8 mouse cellular contexts compared by ENCODE assay signal in the genomic region with DNA sequence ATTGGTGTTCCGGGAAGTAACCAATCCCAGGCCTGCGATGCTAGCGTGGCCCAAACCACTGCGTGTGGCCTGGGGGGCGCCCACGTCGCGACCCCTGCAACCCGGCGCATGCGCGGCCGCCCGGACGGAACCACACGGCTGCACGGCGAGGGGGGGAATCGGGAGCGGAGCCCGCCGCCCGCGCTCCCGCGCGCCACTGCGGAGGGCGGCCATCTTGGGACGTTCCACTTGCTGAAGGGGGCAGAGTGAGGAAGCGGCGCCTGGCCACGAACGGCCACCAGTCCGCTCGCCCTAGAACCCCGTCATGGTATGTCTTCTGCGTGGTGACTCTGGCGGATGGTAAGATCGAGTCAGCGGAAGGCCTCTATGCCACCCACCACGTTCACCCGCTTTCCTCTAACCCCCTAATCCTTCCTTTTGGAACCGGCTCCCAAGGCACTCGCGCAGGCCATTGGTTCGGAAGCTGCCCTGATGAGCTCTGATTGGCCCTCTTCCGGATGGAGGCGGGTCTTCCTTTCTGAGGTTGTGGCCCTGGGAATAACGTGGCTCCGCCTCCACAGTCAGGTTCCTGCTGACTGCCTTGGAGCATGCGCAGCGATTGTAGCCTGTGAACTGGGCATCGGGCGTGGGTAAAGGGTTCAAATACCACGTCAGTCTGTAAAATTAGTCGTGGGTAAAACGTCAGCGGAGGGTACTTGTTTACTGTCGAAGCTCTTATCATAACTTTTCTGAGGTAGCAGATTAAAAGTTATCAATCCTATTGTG. TPM values are rescaled to one million over a fixed set of nuclear protein-coding genes. Genes with fewer than 3 reads are reported as not detected.
DNase-seq lines count a peak whose midpoint lies in the region; ATAC-seq lines count a peak whose summit lies in the region.
"Not testable (repeated sequence)": the region's sequence is repeated elsewhere in the genome, so short reads cannot be mapped to it uniquely, and the experiment has no call there.

A gene (plus strand): TSS at position 199 of the 765 bp plus-strand sequence.

- H3K4me2 ChIP-seq in heart, embryonic 14.5 days (ENCODE audit: low read length): peak within 1 kb of the TSS; percentile 59
- H3K4me2 ChIP-seq in liver, embryonic 13.5 days: peak within 1 kb of the TSS; percentile 62
- peak within 1 kb of the TSS; percentile 55 for H3K4me2 ChIP-seq in stomach, embryonic 16.5 days (ENCODE audit: low read depth, low read length)

- H3K36me3 ChIP-seq in heart, embryonic 14.5 days (ENCODE audit: control insufficient read depth, insufficient read depth, low read length); liver, embryonic 13.5 days; stomach, embryonic 16.5 days (ENCODE audit: control insufficient read depth, insufficient read depth, low read length): not testable (repeated sequence)

- not testable (repeated sequence) for H3K4me1 ChIP-seq in heart, embryonic 14.5 days (ENCODE audit: control insufficient read depth in 2 of 2, insufficient read depth in 2 of 2, low read length in 2 of 2); liver, embryonic 13.5 days (replicated peaks); stomach, embryonic 16.5 days (ENCODE audit: control insufficient read depth, insufficient read depth, low read length)

- H3K27ac ChIP-seq in heart, embryonic 14.5 days (replicated peaks in 1 of 2; ENCODE audit: control insufficient read depth in 1 of 2, insufficient read depth in 1 of 2, low read depth in 2 of 2, low read length in 2 of 2); liver, embryonic 13.5 days; stomach, embryonic 16.5 days (ENCODE audit: low read length): not testable (repeated sequence)

- peak; percentile 95 for DNase-seq in CD4-positive, CD25-positive, alpha-beta regulatory T cell, adult 2 months (ENCODE audit: low read depth, low spot score)
- peak; percentile 85 for DNase-seq in c-Kit-negative CD71-positive TER-119-positive erythroid progenitor cells, embryonic 14.5 days (ENCODE audit: low read depth, low spot score)
- peak; percentile 89 for DNase-seq in fibroblast of lung, adult 2 months (ENCODE audit: low read depth)
- peak; percentile 95 for DNase-seq in kidney, postnatal 14 days
- peak; percentile 91 for DNase-seq in liver, embryonic 13.5 days
- DNase-seq in neural tube, embryonic 10.5 days (ENCODE audit: extremely low spot score, low spot score): peak; percentile 73

- WGBS in heart, embryonic 14.5 days: 21% methylated on average over 30 of the region's 60 CpGs
- 15% methylated on average over 51 of the region's 60 CpGs for WGBS in liver, embryonic 13.5 days (ENCODE audit: insufficient replicate concordance)
- 10% methylated on average over 24 of the region's 60 CpGs for WGBS in stomach, embryonic 16.5 days

- H3K9me3 ChIP-seq in heart, embryonic 14.5 days (ENCODE audit: control insufficient read depth, low read length); liver, embryonic 13.5 days (replicated peaks); stomach, embryonic 16.5 days (replicated peaks; ENCODE audit: control insufficient read depth, low read length): not testable (repeated sequence)

- peak within 1 kb of the TSS; percentile 66 for H3K9ac ChIP-seq in heart, embryonic 14.5 days (ENCODE audit: low read length)
- H3K9ac ChIP-seq in liver, embryonic 13.5 days: peak within 1 kb of the TSS; percentile 65
- peak within 1 kb of the TSS; percentile 55 for H3K9ac ChIP-seq in stomach, embryonic 16.5 days (ENCODE audit: low read length)

- not testable (repeated sequence) for H3K27me3 ChIP-seq in heart, embryonic 14.5 days (ENCODE audit: control insufficient read depth, insufficient read depth, low read length); liver, embryonic 13.5 days; stomach, embryonic 16.5 days (ENCODE audit: control insufficient read depth, insufficient read depth, low read length)

- peak within 1 kb of the TSS; percentile 35 to 39 for H3K4me3 ChIP-seq in heart, embryonic 14.5 days (ENCODE audit: control insufficient read depth in 1 of 2, insufficient read depth in 1 of 2, low read depth in 1 of 2, low read length in 2 of 2)
- H3K4me3 ChIP-seq in liver, embryonic 13.5 days (replicated peaks): peak within 1 kb of the TSS; percentile 57
- peak within 1 kb of the TSS; percentile 41 for H3K4me3 ChIP-seq in stomach, embryonic 16.5 days (replicated peaks; ENCODE audit: low read length)

- peak; percentile 95 for ATAC-seq in heart, embryonic 14.5 days (ENCODE audit: insufficient number of reproducible peaks, insufficient read depth, low FRiP score, low read depth)
- peak; percentile 93 for ATAC-seq in liver, embryonic 13.5 days (ENCODE audit: low read depth)
- peak; percentile 95 for ATAC-seq in stomach, embryonic 16.5 days (ENCODE audit: insufficient read depth, low FRiP score)

RNA-seq across cellular contexts. Expression of the gene that starts here (rescaled TPM):
- 18.5 and 24.0 TPM in 2 replicates for polyA plus RNA-seq in heart, embryonic 14.5 days (2014; fragmentation: Nextera tagmentation; extraction: Ambion mirVana)
- 13.3 and 15.2 TPM in 2 replicates for polyA plus RNA-seq in liver, embryonic 13.5 days (2015; fragmentation: Nextera tagmentation; extraction: Ambion mirVana)
- polyA plus RNA-seq in stomach, embryonic 16.5 days (2015; fragmentation: Nextera tagmentation; extraction: Ambion mirVana): 36.5 and 36.7 TPM in 2 replicates
